Mouse (Mus musculus): ENCODE data around the gene Dscam. TPM values are rescaled to one million over a fixed set of nuclear protein-coding genes. Genes with fewer than 3 reads are reported as not detected.

The Dscam gene
- polyA plus RNA-seq, 1 experiment from 2014 or later: 0.08 TPM

DNA sequence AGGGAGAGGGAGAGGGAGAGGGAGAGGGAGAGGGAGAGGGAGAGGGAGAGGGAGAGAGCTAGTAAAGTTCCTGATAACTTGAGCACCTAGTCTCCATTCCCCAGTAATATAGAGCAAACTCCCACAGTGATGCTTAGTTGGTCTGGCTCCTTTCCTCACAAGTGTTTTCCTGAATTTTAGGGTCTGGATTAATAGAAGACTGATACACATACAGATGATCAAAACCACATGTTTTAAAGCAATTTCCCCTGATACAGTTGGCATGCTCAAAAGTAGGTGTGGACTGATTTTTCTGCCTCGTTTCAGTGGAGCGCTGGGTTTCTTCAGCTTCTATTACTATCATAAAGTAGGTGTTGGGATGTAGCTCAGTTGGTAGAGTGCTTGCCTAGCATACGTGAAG lies 519.1 kb downstream of the Dscam start:
- no peak overlapping the region for H3K4me2 ChIP-seq
- no peak overlapping the region for H3K27ac ChIP-seq
- ATAC-seq (ENCODE audit: insufficient number of reproducible peaks, low FRiP score, low TSS enrichment, low read depth): no peak
- H3K27me3 ChIP-seq: no peaks in the 10 kb centered on the region
- 0 out of 2 replicates have a peak, but pooled peaks cover 3% of the 10 kb centered on the region for H3K4me1 ChIP-seq
- no peaks in the 10 kb centered on the region for H3K36me3 ChIP-seq
- H3K9me3 ChIP-seq: no peaks in the 10 kb centered on the region
- H3K4me3 ChIP-seq: no peak overlapping the region
- 37% methylated on average over 3 of the region's 3 CpGs for WGBS
- H3K9ac ChIP-seq: no peak overlapping the region

DNA sequence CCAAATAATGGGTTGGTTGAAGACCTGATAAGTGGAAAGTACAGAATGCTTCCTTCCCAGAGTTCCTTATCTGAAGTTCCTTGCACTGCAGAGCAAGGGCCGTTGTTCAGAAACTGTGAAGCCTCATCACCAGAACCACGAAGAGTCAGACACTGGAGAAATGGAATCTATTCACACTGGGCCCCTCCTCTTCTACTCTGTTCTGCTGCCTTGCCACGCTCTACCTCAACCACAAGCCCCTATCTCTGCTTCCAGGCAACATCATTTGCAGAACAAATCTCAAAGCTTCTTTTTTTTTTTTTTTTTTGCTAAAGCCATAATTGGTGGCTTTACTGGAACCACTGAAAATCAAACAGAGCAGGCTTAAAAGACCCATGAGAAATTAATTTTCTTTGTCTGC lies 530.5 kb downstream of the Dscam start:
- Histone ChIP-seq H3K9ac (no peak overlapping the region), H3K27ac (no peak overlapping the region), H3K36me3 (no peaks in the 10 kb centered on the region), H3K4me1 (no peaks in the 10 kb centered on the region), H3K4me2 (no peak overlapping the region), H3K27me3 (no peaks in the 10 kb centered on the region), H3K9me3 (no peaks in the 10 kb centered on the region), H3K4me3 (no peak overlapping the region)
- WGBS: 62% methylated on average over 3 of the region's 3 CpGs
- no peak for ATAC-seq (ENCODE audit: insufficient number of reproducible peaks, low FRiP score, low TSS enrichment, low read depth)

GRCm38 (mm10) chr16:96635916-96636315 lies 534.6 kb downstream of the Dscam start:
- Histone ChIP-seq H3K4me3 (no peak overlapping the region), H3K4me2 (no peak overlapping the region), H3K9ac (no peak overlapping the region), H3K4me1 (no peaks in the 10 kb centered on the region), H3K36me3 (no peaks in the 10 kb centered on the region), H3K9me3 (no peaks in the 10 kb centered on the region), H3K27ac (no peak overlapping the region), H3K27me3 (no peaks in the 10 kb centered on the region)
- ATAC-seq (ENCODE audit: insufficient number of reproducible peaks, low FRiP score, low TSS enrichment, low read depth): no peak
- 69% methylated on average over 2 of the region's 2 CpGs for WGBS

- Histone ChIP-seq H3K9me3 (no peaks in the 10 kb centered on the region), H3K36me3 (no peaks in the 10 kb centered on the region), H3K4me2 (no peak overlapping the region), H3K27ac (no peak overlapping the region), H3K4me1 (no peaks in the 10 kb centered on the region), H3K27me3 (no peaks in the 10 kb centered on the region), H3K9ac (no peak overlapping the region), H3K4me3 (no peak overlapping the region)
- ATAC-seq (ENCODE audit: insufficient number of reproducible peaks, low FRiP score, low TSS enrichment, low read depth): no peak
Measured at GRCm38 (mm10) chr16:96634791-96635143, 535.8 kb downstream of the Dscam start.

DNA sequence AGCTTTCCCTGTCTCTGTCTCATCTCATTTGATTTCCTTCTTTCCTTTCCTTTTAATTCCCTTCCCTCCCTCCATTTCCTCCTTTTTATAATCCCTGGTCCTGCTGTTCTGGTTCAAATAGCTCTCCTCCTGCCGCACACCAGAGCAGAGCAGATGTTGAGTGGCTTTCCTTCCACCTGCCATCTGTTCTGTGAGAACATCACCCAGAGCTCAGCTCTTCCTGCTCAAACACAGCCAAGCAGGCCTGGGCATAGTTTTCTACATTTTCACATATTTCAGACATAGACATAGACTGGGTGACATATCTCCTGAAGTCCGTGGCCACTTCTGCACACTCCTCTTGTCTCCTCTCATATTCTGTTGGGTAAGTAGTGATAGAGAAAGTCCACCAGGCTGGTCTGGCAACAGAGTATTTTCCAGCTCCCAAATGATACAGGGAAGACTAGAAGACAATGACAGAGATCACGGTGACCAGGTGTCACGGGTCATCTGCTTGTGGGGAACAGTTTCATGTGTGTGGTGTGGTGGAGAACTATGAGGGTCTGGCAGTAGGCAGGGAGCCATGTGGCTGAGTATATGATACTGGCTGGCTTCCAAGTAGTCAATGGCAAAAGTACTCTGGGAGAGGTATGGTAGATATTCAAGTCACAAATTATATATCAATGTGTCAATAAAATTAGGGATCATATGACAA lies 536.3 kb downstream of the Dscam start:
- Histone ChIP-seq H3K27me3 (no peaks in the 10 kb centered on the region), H3K9me3 (no peaks in the 10 kb centered on the region), H3K4me3 (no peak overlapping the region), H3K4me2 (no peak overlapping the region), H3K4me1 (no peaks in the 10 kb centered on the region), H3K27ac (no peak overlapping the region), H3K9ac (no peak overlapping the region), H3K36me3 (no peaks in the 10 kb centered on the region)
- ATAC-seq (ENCODE audit: insufficient number of reproducible peaks, low FRiP score, low TSS enrichment, low read depth): no peak
- WGBS: 65% methylated on average over 4 of the region's 4 CpGs

DNA sequence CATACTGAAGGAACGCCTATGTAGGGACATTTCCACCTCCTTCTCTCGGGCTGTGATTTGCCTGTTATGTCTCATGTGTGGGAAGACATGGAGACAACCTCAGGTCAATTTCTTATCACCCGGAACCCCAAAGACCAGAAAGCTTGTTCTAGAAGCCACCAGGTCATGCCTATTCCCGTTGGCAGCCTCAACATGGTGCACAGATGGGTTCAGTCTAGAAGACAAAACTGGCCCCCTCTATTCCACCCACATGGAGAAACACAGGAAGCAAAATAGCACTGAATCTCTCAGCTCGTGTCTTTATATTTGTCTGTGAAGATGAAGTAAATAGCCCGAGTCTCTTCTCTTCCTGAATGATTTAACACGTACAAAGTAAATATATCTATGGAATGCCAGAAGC lies 540.3 kb downstream of the Dscam start:
- WGBS: 64% methylated on average over 7 of the region's 7 CpGs
- H3K27ac ChIP-seq: no peak overlapping the region
- no peak for ATAC-seq (ENCODE audit: insufficient number of reproducible peaks, low FRiP score, low TSS enrichment, low read depth)

GRCm38 (mm10) chr16:96629623-96630022 lies 540.9 kb downstream of the Dscam start:
- Histone ChIP-seq H3K4me3 (no peak overlapping the region), H3K4me1 (no peaks in the 10 kb centered on the region), H3K9ac (no peak overlapping the region), H3K27ac (no peak overlapping the region), H3K4me2 (no peak overlapping the region), H3K27me3 (no peaks in the 10 kb centered on the region), H3K36me3 (no peaks in the 10 kb centered on the region), H3K9me3 (no peaks in the 10 kb centered on the region)
- WGBS: 30% methylated on average over 5 of the region's 5 CpGs
- no peak for ATAC-seq (ENCODE audit: insufficient number of reproducible peaks, low FRiP score, low TSS enrichment, low read depth)

More for the DNA sequence above, 540.3 kb downstream of the Dscam start:
- Histone ChIP-seq H3K9me3 (no peaks in the 10 kb centered on the region), H3K4me3 (no peak overlapping the region), H3K4me2 (no peak overlapping the region), H3K36me3 (no peaks in the 10 kb centered on the region), H3K27me3 (no peaks in the 10 kb centered on the region), H3K9ac (no peak overlapping the region), H3K4me1 (no peaks in the 10 kb centered on the region)

GRCm38 (mm10) chr16:96625468-96625867 lies 545.1 kb downstream of the Dscam start:
- Histone ChIP-seq H3K9ac (no peak overlapping the region), H3K9me3 (no peaks in the 10 kb centered on the region), H3K4me1 (0 out of 2 replicates have a peak, but pooled peaks cover 2% of the 10 kb centered on the region), H3K36me3 (no peaks in the 10 kb centered on the region), H3K27ac (no peak overlapping the region), H3K27me3 (no peaks in the 10 kb centered on the region), H3K4me3 (no peak overlapping the region), H3K4me2 (no peak overlapping the region)
- ATAC-seq (ENCODE audit: insufficient number of reproducible peaks, low FRiP score, low TSS enrichment, low read depth): no peak
- 66% methylated on average over 4 of the region's 4 CpGs for WGBS

DNA sequence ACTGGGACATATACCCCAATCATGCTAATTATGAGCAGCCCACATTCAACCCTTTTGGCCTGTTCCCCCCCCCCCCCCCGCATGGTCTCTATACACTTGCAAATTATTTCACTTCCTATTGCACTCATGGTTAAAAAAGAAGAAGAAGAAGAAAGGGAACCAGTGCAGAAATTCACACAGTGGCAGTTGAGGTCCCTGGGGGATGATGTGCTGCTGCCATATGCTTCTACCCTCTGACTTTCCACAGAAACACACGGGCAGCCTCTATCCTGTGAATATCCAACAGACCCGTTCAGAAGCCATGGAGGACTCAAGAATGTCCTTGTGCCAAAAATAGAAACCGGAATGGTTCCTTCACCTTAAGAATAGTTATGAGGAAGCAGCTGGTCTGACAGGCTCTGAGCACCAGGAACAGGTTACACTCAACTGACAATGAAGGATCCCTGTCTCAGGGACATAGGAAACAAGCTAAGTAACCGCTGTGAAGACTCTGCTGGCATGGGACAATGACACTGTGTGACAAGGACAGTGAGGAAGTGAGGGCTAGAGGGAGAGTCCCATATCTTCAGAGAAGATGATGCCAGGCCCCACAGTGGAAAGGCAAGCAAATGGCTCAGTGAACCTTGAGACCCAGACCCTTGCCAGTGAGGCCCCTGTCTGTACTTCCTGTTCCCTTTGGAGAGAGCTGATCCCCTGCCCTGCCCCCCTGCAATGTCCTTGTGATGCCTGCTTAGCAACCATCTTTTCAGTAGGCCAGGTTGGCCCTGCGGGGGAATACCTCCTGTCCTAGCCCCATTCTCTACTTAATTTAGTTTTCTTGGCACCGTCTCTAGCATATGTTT lies 545.8 kb downstream of the Dscam start:
- H3K27me3 ChIP-seq: no peaks in the 10 kb centered on the region

GRCm38 (mm10) chr16:96620861-96621260 lies 549.7 kb downstream of the Dscam start:
- H3K36me3 ChIP-seq: no peaks in the 10 kb centered on the region
- H3K4me3 ChIP-seq: no peak overlapping the region
- no peak overlapping the region for H3K27ac ChIP-seq
- no peaks in the 10 kb centered on the region for H3K9me3 ChIP-seq
- no peaks in the 10 kb centered on the region for H3K27me3 ChIP-seq
- H3K4me2 ChIP-seq: no peak overlapping the region
- 0 out of 2 replicates have a peak, but pooled peaks cover 9% of the 10 kb centered on the region for H3K4me1 ChIP-seq
- H3K9ac ChIP-seq: no peak overlapping the region
- WGBS: 78% methylated on average over 6 of the region's 6 CpGs
- no peak for ATAC-seq (ENCODE audit: insufficient number of reproducible peaks, low FRiP score, low TSS enrichment, low read depth)

More for the DNA sequence above, 545.8 kb downstream of the Dscam start:
- ATAC-seq (ENCODE audit: insufficient number of reproducible peaks, low FRiP score, low TSS enrichment, low read depth): no peak
- H3K4me2 ChIP-seq: no peak overlapping the region
- no peaks in the 10 kb centered on the region for H3K9me3 ChIP-seq
- no peak overlapping the region for H3K9ac ChIP-seq
- H3K4me3 ChIP-seq: no peak overlapping the region
- WGBS: 77% methylated on average over 7 of the region's 7 CpGs
- H3K27ac ChIP-seq: no peak overlapping the region
- H3K4me1 ChIP-seq: 0 out of 2 replicates have a peak, but pooled peaks cover 5% of the 10 kb centered on the region
- no peaks in the 10 kb centered on the region for H3K36me3 ChIP-seq

- no peak for ATAC-seq (ENCODE audit: insufficient number of reproducible peaks, low FRiP score, low TSS enrichment, low read depth)
- Histone ChIP-seq H3K4me1 (0 out of 2 replicates have a peak, but pooled peaks cover 9% of the 10 kb centered on the region), H3K4me3 (no peak overlapping the region), H3K9ac (no peak overlapping the region), H3K9me3 (no peaks in the 10 kb centered on the region), H3K36me3 (no peaks in the 10 kb centered on the region), H3K27ac (no peak overlapping the region), H3K4me2 (no peak overlapping the region), H3K27me3 (no peaks in the 10 kb centered on the region)
- WGBS: 65% methylated on average over 5 of the region's 5 CpGs
Measured at GRCm38 (mm10) chr16:96620402-96620801, 550.1 kb downstream of the Dscam start.

- Histone ChIP-seq H3K4me2 (no peak overlapping the region), H3K9me3 (no peaks in the 10 kb centered on the region), H3K4me1 (0 out of 2 replicates have a peak, but pooled peaks cover 9% of the 10 kb centered on the region), H3K9ac (no peak overlapping the region), H3K4me3 (no peak overlapping the region), H3K27me3 (no peaks in the 10 kb centered on the region), H3K27ac (no peak overlapping the region), H3K36me3 (no peaks in the 10 kb centered on the region)
- ATAC-seq (ENCODE audit: insufficient number of reproducible peaks, low FRiP score, low TSS enrichment, low read depth): no peak
- WGBS: 34% methylated on average over 4 of the region's 4 CpGs
Measured at GRCm38 (mm10) chr16:96617772-96618171, 552.8 kb downstream of the Dscam start.

Measured in limb, embryonic 15.5 days (tissue).